Mouse (Mus musculus) ZHBTc4 (cell line): ENCODE measurements around the gene Rgs7bp.

ENCODE experiments used
- DNase-seq: peaks from one replicate; pipeline ENCODE4 v3.0.0-alpha.2; 2011; ENCODE audit warnings: low read depth, low spot score

Rgs7bp gene

DNA sequence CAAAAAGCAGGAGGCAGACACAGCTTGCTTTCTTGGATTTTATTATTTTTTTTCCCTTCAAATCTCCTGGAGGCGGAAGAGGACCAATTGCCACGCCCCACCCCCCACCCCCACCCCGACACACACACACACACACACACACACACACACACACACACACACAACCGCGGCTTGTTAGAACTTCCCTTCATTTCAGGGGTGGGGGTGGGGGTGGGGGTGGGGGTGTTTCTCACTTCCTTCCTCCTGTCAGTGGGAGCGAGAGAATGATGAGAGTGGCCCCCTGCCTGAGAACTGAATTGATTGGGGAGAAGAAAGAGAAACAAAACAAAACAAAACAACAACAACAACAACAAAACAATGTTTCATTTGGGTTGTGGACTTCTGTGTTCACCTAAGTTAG, 117.0 kb downstream of the Rgs7bp start:
- no peak for DNase-seq

- peak; percentile 22 for DNase-seq
Observed at GRCm38 (mm10) chr13:104936586-104936985, 118.1 kb downstream of the Rgs7bp start.

GRCm38 (mm10) chr13:104931635-104932532, 122.8 kb downstream of the Rgs7bp start:
- no peak for DNase-seq

- no peak for DNase-seq
Observed at GRCm38 (mm10) chr13:104930814-104931213, 123.9 kb downstream of the Rgs7bp start.

GRCm38 (mm10) chr13:104918663-104919062, 136.1 kb downstream of the Rgs7bp start:
- peak; percentile 48 for DNase-seq

- peak; percentile 71 for DNase-seq
Observed at GRCm38 (mm10) chr13:104916771-104917170, 138.0 kb downstream of the Rgs7bp start.

GRCm38 (mm10) chr13:104916106-104916505, 138.6 kb downstream of the Rgs7bp start:
- DNase-seq: peak; percentile 59

DNA sequence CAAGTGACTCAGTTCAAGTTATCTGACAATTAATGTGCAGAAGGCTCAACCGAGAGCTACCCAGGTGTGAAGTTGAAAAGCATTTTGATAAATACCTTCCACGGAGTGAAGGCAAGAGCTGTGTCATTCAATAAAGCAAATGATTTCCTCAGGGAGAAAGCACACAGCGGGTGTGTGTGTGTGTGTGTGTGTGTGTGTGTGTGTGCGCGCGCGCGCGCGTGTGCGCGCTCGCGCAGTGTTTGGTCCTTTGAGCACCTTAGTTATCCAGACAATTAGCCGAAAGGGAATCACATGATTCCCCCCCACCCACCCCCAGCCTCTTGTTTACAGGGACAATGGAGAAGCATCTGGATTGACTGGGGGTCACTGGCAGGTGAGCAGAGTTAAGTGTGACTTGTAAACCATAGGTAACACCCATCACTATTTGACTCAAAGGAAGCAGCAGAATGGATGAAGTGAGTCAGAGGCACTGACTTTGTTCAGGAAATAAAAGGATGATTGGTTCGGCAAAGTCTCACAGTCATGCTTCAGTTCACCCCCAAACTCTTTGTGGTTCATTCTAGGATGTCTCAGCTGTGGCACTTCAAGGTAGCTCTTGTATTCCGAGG, 140.3 kb downstream of the Rgs7bp start:
- peak; percentile 81 for DNase-seq

DNA sequence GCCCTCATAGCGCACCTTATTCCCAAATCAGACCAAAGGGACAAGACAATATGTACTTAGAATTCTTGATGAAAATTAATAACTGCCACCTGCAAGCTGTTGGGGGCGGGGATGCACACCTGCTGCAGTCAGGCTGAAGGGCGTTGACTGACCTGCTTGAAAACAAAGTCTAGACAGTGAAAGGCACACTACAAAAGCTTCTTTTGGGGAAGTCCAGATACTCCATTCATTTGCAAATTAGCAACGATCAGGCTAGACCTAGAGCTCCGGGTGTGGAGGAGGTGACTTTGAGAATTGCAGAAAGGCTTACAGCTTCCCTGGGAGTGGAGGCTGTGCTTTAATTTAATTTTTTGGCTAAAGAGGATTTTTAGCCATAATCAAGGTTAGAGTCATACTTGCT, 143.1 kb downstream of the Rgs7bp start:
- DNase-seq: peak; percentile 95

- DNase-seq: peak; percentile 63
Observed at GRCm38 (mm10) chr13:104911006-104911405, 143.7 kb downstream of the Rgs7bp start.

- DNase-seq: no peak
Observed at GRCm38 (mm10) chr13:104908691-104909090, 146.0 kb downstream of the Rgs7bp start.
